Mouse (Mus musculus) limb, embryonic 15.5 days (tissue): ENCODE measurements around the gene Psmg1. TPM values are rescaled to one million over a fixed set of nuclear protein-coding genes. Genes with fewer than 3 reads are reported as not detected.
"Not testable (repeated sequence)": the region's sequence is repeated elsewhere in the genome, so short reads cannot be mapped to it uniquely, and the experiment has no call there.

Source experiments
- ATAC-seq: fragments of 200-750 bp; cut with Nextera tagmentation; 2 replicates; pipeline ENCODE4 v1.8.0; 2017; ENCODE audit warnings: low read depth, moderate TSS enrichment; ENCODE audit not compliant: insufficient number of reproducible peaks, low FRiP score, low TSS enrichment
- H3K27ac ChIP-seq: fragments of 300-500 bp; sonication (generic); 2 replicates; pipeline ENCODE4 v1.5.1; 2015; ENCODE audit warnings: moderate library complexity, mild to moderate bottlenecking, inconsistent platforms
- H3K27me3 ChIP-seq: fragments of 300-500 bp; sonication (generic); 2 replicates; pipeline ENCODE4 v1.6.1; 2015; ENCODE audit warnings: inconsistent platforms
- H3K36me3 ChIP-seq: fragments of 300-500 bp; sonication (generic); 2 replicates; pipeline ENCODE4 v1.6.1; 2015; ENCODE audit warnings: inconsistent platforms
- H3K4me1 ChIP-seq: fragments of 300-500 bp; sonication (generic); 2 replicates; pipeline ENCODE4 v1.6.1; 2015; ENCODE audit warnings: inconsistent platforms
- H3K4me2 ChIP-seq: fragments of 300-500 bp; sonication (generic); 2 replicates; pipeline ENCODE4 v1.6.1; 2015; ENCODE audit warnings: mild to moderate bottlenecking, inconsistent platforms
- H3K4me3 ChIP-seq: fragments of 300-500 bp; sonication (generic); 2 replicates; pipeline ENCODE4 v1.5.1; 2015; ENCODE audit warnings: mild to moderate bottlenecking, inconsistent platforms
- H3K9ac ChIP-seq: fragments of 300-500 bp; sonication (generic); 2 replicates; pipeline ENCODE4 v1.6.1; 2015; ENCODE audit warnings: inconsistent platforms
- H3K9me3 ChIP-seq: fragments of 300-500 bp; sonication (generic); 2 replicates; pipeline ENCODE4 v1.6.1; 2016; ENCODE audit warnings: inconsistent platforms
- WGBS: fragments of 180-500 bp; shearing (Covaris S2); methylation state at CpG from one replicate; pipeline ENCODE4 v1.1.7; 2015; 5-methylcytosine and 5-hydroxymethylcytosine counted together
- polyA plus RNA-seq: library from polyadenylated mRNA; unstranded; fragments of >200 nt; fragmentation: Nextera tagmentation; extraction: Ambion mirVana; gene quantifications from 2 replicates; pipeline ENCODE4 v1.2.1, GENCODE M21; 2015

The Psmg1 gene
- polyA plus RNA-seq, 1 experiment from 2014 or later: 80.1 TPM

DNA sequence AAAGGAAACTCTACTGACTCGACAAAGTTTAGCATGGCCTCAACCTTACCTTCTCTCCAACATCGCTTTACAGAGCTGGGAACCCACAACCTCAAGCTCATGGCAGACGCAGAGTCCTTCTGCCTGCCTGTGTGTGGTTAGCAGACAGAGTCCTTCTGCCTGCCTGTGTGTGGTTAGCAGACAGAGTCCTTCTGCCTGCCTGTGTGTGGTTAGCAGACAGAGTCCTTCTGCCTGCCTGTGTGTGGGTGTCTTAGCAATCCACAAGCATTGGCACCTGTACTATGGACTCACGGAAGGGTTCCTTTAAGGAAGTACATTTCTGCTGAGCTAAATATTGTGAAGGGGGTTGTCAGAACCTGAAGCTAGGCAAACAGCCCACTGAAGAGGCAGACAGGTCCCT, 3.8 kb upstream of the Psmg1 start:
- H3K4me2 ChIP-seq, H3K4me3 ChIP-seq, H3K9ac ChIP-seq, H3K27me3 ChIP-seq, H3K9me3 ChIP-seq, ATAC-seq, H3K27ac ChIP-seq: not testable (repeated sequence)
- peaks cover 12% of the 10 kb centered on the region for H3K4me1 ChIP-seq
- peaks cover 44% of the 10 kb centered on the region for H3K36me3 ChIP-seq
- WGBS: 75% methylated on average over 4 of the region's 4 CpGs

DNA sequence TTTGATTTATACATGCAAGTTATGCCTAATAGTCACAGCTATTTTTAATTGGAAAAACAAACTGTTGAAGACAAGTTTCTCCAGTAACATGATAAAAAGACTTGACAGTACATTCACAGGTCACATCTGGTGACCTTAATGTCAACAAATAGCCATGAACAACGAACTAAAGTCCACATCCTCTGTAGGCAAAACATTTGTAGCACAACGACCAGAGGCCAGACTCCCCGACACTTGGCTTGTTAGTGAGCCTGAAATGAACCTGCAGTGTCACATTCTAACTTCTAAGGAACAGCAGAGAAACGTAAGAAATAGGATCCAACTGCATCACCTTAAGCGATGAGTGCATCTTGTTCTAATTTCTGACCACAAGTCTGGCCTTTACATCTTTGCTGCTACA, 1.8 kb upstream of the Psmg1 start:
- ATAC-seq: no peak
- Histone ChIP-seq H3K27ac (no peak overlapping the region), H3K9me3 (no peaks in the 10 kb centered on the region), H3K4me1 (peaks cover 12% of the 10 kb centered on the region), H3K36me3 (peaks cover 39% of the 10 kb centered on the region), H3K27me3 (no peaks in the 10 kb centered on the region), H3K9ac (no peak overlapping the region), H3K4me2 (no peak overlapping the region), H3K4me3 (no peak overlapping the region)
- WGBS: 43% methylated on average over 5 of the region's 5 CpGs

DNA sequence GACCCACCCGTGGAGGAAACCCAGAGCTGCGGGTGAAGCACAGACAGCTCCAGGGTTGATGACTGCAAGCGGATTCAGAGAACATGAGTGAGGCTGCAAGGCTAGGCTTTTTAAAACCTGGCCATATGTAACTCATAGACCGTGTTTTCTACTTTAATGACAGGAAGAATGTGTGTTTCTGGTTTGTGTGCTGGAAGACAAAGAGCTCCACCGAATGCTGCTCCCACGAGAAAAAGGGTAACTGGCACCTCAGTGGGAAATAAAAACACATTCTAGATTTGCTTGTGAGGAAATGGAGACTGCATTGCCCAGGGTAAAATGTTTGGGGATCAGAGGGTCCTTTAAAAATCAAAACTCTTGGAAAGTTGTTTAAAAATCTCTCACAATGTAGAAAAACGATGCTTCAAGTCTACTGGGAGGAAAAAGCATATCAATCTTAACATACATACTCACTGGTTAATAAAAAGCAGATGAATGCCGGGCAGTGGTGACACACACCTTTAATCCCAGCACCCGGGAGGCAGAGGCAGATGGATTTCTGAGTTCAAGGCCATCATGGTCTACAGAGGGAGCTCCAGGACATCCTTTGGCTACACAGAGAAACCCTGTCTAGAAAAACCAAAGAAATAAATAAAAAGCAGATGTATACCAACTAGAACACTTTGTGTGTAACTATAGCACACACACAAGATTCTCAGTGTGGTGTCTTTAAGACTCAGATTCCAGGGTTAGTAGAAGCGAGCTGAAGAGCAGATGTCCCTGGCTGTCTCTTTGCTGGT, 551 bp upstream of the Psmg1 start:
- H3K36me3 ChIP-seq: peaks cover 35% of the 10 kb centered on the region
- peak overlapping the region; percentile 60 for H3K4me2 ChIP-seq
- H3K4me3 ChIP-seq: peak overlapping the region; percentile 68
- 5% methylated on average over 10 of the region's 10 CpGs for WGBS
- H3K9me3 ChIP-seq: no peaks in the 10 kb centered on the region
- H3K27me3 ChIP-seq: no peaks in the 10 kb centered on the region
- H3K9ac ChIP-seq: peak overlapping the region; percentile 44; the same call in 1 of the 2 replicates
- peaks cover 12% of the 10 kb centered on the region for H3K4me1 ChIP-seq
- peak overlapping the region; percentile 93 for H3K27ac ChIP-seq
- no peak for ATAC-seq

DNA sequence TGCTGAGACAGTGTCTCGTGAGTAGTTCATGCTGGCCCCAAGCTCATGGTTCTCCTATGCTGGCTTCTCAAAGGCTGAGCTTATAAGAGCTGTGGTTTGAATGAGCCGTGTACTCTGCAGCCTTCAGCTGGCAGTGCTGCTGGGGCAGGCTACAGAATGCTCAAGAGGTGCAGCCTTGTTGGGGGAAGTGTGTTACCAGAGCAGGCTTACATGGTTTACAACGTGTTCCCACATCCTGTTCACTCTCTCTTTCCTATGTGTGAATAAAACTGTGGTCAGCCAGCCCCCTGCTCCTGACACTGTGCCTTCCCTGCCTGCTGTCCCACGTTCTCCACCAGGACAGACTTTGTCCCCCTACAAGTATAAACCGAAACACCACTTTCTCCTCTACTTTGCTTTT, 5.8 kb downstream of the Psmg1 start:
- Histone ChIP-seq H3K27ac (no peak overlapping the region), H3K36me3 (peaks cover 61% of the 10 kb centered on the region)
- 84% methylated on average over 5 of the region's 5 CpGs for WGBS

DNA sequence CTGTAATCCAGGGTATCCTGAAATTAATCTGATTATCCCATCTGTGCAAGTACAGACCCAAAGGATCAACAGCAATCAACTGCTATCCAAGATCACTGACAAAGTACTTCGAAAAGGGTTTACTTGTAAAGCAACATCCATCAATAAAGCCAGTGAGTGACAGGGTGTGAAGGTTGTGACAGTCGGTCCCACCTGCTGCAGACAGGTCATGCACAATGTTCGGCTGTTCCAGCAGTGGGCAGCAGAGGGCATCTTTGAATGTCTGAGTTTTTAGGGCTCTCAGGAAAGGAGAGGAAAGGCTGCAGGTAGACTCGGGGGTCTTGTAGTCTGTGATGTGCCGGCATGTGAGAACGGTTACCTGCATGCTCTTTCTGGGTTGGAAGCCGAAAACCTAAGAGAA, 7.2 kb downstream of the Psmg1 start:
- no peaks in the 10 kb centered on the region for H3K9me3 ChIP-seq
- no peak for ATAC-seq
- no peak overlapping the region for H3K27ac ChIP-seq
- H3K27me3 ChIP-seq: no peaks in the 10 kb centered on the region
- no peak overlapping the region for H3K4me2 ChIP-seq
- H3K9ac ChIP-seq: no peak overlapping the region
- H3K36me3 ChIP-seq: peaks cover 61% of the 10 kb centered on the region
- 74% methylated on average over 7 of the region's 7 CpGs for WGBS
- no peaks in the 10 kb centered on the region for H3K4me1 ChIP-seq
- no peak overlapping the region for H3K4me3 ChIP-seq

More for the DNA sequence above, 5.8 kb downstream of the Psmg1 start:
- H3K4me2 ChIP-seq: no peak overlapping the region
- H3K27me3 ChIP-seq: no peaks in the 10 kb centered on the region
- no peak overlapping the region for H3K9ac ChIP-seq
- H3K4me3 ChIP-seq: no peak overlapping the region
- no peak for ATAC-seq
- H3K9me3 ChIP-seq: no peaks in the 10 kb centered on the region
- H3K4me1 ChIP-seq: peaks cover 3% of the 10 kb centered on the region

DNA sequence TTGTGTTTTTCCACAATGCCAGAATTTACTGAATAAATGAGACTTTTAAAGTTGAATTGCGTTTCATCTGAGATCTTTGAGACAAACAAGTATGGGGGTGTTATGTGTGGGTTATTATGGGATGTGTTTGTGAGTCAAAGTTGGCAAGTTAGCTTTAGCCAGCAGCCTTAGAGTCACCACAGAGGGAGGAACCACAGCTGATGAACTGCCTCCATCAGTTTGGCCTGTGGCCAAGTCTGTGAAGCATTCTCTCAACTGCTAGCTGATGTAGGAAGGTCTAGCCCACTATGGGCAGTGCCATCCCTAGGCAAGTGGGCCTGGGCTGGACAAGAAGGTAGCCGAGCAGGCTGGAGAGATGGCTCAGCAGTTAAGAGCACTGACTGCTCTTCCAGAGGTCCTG, 19.9 kb downstream of the Psmg1 start:
- H3K27me3 ChIP-seq: no peaks in the 10 kb centered on the region
- no peak overlapping the region for H3K4me3 ChIP-seq
- H3K27ac ChIP-seq: no peak overlapping the region
- H3K4me2 ChIP-seq: no peak overlapping the region
- H3K36me3 ChIP-seq: no peaks in the 10 kb centered on the region
- no peaks in the 10 kb centered on the region for H3K9me3 ChIP-seq
- no peak for ATAC-seq
- H3K4me1 ChIP-seq: no peaks in the 10 kb centered on the region
- WGBS: 76% methylated on average over 2 of the region's 2 CpGs
- no peak overlapping the region for H3K9ac ChIP-seq

DNA sequence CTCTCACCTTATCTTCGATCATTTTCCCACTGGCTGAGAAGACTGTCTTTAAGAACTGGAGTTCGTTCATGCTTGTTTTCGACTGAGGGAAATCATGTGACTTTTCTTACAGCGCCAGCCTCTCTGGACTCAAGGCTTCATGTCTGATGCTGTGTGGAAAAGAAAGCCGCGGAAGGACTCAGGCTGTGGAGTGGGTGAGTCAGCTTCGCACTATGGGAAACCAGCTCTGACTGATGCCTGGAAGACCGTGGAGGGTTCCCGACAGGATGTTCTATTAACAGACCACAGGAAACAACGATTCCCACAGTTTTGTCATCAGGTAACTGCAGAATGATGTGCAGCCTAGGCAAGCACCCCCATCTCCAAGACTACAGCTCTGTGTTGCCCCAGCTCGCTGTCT, 23.3 kb downstream of the Psmg1 start:
- 80% methylated on average over 11 of the region's 11 CpGs for WGBS
- Histone ChIP-seq H3K9me3 (no peaks in the 10 kb centered on the region), H3K36me3 (no peaks in the 10 kb centered on the region), H3K4me1 (peaks cover 8% of the 10 kb centered on the region; the same call in 1 of the 2 replicates), H3K27ac (no peak overlapping the region), H3K4me2 (no peak overlapping the region), H3K27me3 (no peaks in the 10 kb centered on the region), H3K4me3 (no peak overlapping the region), H3K9ac (no peak overlapping the region)
- ATAC-seq: no peak

DNA sequence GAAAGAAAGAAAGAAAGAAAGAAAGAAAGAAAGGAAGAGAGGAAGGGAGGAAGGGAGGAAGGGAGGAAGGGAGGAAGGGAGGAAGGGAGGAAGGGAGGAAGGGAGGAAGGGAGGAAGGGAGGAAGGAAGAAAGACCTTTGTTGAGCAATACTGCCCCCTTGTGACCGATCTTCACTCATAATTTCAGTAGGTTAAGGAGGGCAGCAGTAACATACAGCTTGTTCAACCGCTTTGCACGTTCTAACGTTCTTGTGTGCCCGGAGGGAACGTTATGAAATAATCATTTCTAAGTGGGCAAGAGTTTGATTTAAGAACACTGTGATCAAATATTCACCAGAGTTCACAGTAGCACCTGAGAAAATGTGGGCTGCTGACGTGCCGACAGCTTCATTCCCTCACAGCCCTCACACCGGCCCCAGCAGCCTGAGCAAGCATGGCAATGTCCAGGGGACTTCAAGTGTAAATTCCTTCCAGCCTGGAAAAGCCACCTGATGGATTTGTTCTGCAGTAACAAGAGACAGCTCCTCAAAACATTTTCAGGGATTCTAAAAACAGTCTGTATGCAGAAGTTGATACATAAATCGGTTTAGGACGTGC, 26.2 kb downstream of the Psmg1 start:
- Histone ChIP-seq H3K4me3 (no peak overlapping the region), H3K27ac (no peak overlapping the region), H3K4me2 (no peak overlapping the region), H3K27me3 (no peaks in the 10 kb centered on the region), H3K9ac (no peak overlapping the region), H3K4me1 (peaks cover 8% of the 10 kb centered on the region; the same call in 1 of the 2 replicates), H3K9me3 (no peaks in the 10 kb centered on the region), H3K36me3 (no peaks in the 10 kb centered on the region)
- ATAC-seq: no peak
- 28% methylated on average over 11 of the region's 11 CpGs for WGBS

DNA sequence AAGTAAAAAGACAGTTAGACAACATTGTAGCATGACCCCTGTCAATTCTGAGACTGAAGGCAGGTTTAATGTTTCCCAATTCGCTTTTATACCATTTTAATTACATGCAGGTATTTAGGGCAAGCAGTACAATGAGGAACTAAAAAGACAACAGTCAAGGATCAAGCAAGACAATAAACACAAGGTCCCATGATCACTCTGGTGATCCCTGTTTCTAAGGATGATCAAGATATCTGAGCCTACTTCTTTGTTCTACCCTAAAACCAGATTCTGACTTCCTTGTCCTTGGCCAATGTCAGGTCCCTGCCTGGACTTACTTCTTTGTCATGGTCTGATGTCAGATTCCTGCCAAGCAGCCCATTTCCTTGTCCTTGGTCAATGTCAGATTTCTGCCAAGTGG, 29.3 kb downstream of the Psmg1 start:
- peaks cover 11% of the 10 kb centered on the region; the same call in 1 of the 2 replicates for H3K4me1 ChIP-seq
- 61% methylated on average over 1 of the region's 1 CpGs for WGBS
- H3K4me3 ChIP-seq, H3K9me3 ChIP-seq, H3K4me2 ChIP-seq, H3K27me3 ChIP-seq, H3K36me3 ChIP-seq, ATAC-seq, H3K9ac ChIP-seq, H3K27ac ChIP-seq: not testable (repeated sequence)

DNA sequence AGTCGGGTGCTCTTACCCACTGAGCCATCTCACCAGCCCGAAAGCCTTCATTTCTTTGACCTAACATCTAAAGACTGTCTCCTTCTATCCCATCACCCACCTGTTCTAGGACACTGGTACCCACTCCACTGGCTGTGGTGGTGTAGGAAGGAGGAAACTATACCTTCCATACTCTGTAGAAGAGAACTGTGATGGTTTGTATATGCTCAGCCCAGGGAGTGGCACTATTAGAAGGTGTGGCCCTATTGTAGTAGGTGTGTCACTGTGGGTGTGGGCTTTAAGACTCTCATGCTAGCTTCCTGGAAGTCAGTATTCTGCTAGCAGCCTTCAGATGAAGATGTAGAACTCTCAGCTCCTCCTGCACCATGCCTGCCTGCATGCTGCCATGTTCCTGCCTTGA, 30.1 kb downstream of the Psmg1 start:
- 98% methylated on average over 2 of the region's 2 CpGs for WGBS
- H3K9ac ChIP-seq, ATAC-seq, H3K36me3 ChIP-seq, H3K4me2 ChIP-seq, H3K27me3 ChIP-seq, H3K27ac ChIP-seq, H3K4me3 ChIP-seq, H3K9me3 ChIP-seq: not testable (repeated sequence)
- peaks cover 11% of the 10 kb centered on the region; the same call in 1 of the 2 replicates for H3K4me1 ChIP-seq

DNA sequence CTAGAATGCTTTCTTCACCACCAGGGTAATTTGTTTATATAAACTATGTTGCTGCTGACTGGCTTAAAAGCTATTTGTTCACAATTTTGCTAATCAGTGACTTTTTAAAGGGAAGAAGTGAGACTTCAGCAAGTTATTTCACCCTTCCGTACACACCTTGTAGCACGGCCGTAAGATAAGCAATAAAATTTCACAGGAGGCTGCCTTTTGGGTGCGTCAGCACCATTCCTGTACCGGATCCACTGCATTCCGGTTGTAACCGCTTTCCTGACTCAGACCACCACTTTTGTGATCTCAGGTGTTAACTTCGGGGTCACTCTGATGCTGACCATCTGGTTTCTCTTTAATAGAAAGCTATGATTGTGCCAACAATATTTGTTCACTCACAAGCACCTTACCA, 32.7 kb downstream of the Psmg1 start:
- WGBS: 36% methylated on average over 8 of the region's 8 CpGs
- Histone ChIP-seq H3K4me3 (no peak overlapping the region), H3K27me3 (no peaks in the 10 kb centered on the region), H3K9me3 (no peaks in the 10 kb centered on the region), H3K4me1 (peaks cover 7% of the 10 kb centered on the region; the same call in 1 of the 2 replicates), H3K36me3 (no peaks in the 10 kb centered on the region), H3K9ac (no peak overlapping the region), H3K4me2 (no peak overlapping the region), H3K27ac (no peak overlapping the region)
- ATAC-seq: no peak

DNA sequence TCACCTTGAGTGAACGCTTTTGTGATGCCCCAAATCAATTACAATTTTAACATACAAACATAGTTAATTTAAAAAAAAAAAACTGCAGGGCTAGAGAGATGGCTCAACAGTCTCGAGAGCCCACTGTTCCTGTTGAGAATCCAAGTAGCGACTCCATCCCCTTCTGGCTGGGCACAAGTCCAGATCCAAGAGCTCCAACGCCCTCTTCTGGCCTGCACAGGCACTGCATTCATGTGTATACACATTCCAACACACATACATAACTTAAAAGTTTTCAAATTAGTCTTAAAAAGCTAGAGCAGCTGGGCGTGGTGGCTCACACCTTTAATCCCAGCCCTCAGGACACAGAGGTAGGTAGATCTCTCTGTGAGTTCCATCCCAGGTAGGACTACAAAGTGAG, 34.1 kb downstream of the Psmg1 start:
- H3K9ac ChIP-seq: no peak overlapping the region
- no peak overlapping the region for H3K4me3 ChIP-seq
- 0 out of 2 replicates have a peak, but pooled peaks cover 3% of the 10 kb centered on the region for H3K4me1 ChIP-seq
- 60% methylated on average over 5 of the region's 5 CpGs for WGBS
- no peak for ATAC-seq
- H3K27me3 ChIP-seq: no peaks in the 10 kb centered on the region
- no peaks in the 10 kb centered on the region for H3K9me3 ChIP-seq
- H3K27ac ChIP-seq: no peak overlapping the region
- H3K36me3 ChIP-seq: no peaks in the 10 kb centered on the region
- no peak overlapping the region for H3K4me2 ChIP-seq
